Mouse (Mus musculus) bone marrow, adult 2 months (tissue): ENCODE measurements around the gene Tubg1.

Experiments
- CTCF ChIP-seq: fragments of 200-500 bp; IDR thresholded peaks from 2 replicates; pipeline ENCODE4 v1.5.1; 2011; ENCODE audit warnings: low read length, control low read depth; ENCODE audit not compliant: control insufficient read depth, insufficient read depth
- POLR2A ChIP-seq: fragments of 200-500 bp; IDR thresholded peaks from 2 replicates; pipeline ENCODE4 v1.6.1; 2011; ENCODE audit warnings: low read depth, mild to moderate bottlenecking, control low read depth, low read length, borderline replicate concordance; ENCODE audit not compliant: control insufficient read depth

- no peak for TF ChIP-seq POLR2A
- TF ChIP-seq CTCF = no peak
These were observed 43.0 kb downstream of the Tubg1 start for GRCm38 (mm10) chr11:101162772-101163171.
